Mouse (Mus musculus) liver, adult 2 months (tissue): ENCODE data around the gene Nup107. TPM values are rescaled to one million over a fixed set of nuclear protein-coding genes. Genes with fewer than 3 reads are reported as not detected.

Experiments
- DNase-seq: peaks from one replicate; pipeline ENCODE4 v3.0.0-alpha.2; 2011; ENCODE audit warnings: low read depth, low spot score; ENCODE audit errors: extremely low read depth
- H3K27ac ChIP-seq: fragments of 200-500 bp; replicated peaks from 2 replicates; pipeline ENCODE4 v1.5.1; 2012; ENCODE audit warnings: low read depth, mild to moderate bottlenecking, control low read depth, inconsistent platforms, low read length; ENCODE audit not compliant: insufficient read depth
- H3K27me3 ChIP-seq: fragments of 200-500 bp; 2 replicates; pipeline ENCODE4 v1.6.1; 2012; ENCODE audit warnings: mild to moderate bottlenecking, moderate library complexity, low read length, inconsistent platforms; ENCODE audit not compliant: control insufficient read depth, insufficient read depth
- H3K36me3 ChIP-seq: fragments of 200-500 bp; 2 replicates; pipeline ENCODE4 v1.6.1; 2012; ENCODE audit warnings: low read length, inconsistent platforms; ENCODE audit not compliant: control insufficient read depth, insufficient read depth
- H3K4me1 ChIP-seq: fragments of 200-500 bp; 2 replicates; pipeline ENCODE4 v1.6.1; 2011; ENCODE audit warnings: low read length; ENCODE audit not compliant: control insufficient read depth, insufficient read depth
- H3K4me3 ChIP-seq: fragments of 200-500 bp; 2 replicates; pipeline ENCODE4 v1.5.1; 2011; ENCODE audit warnings: low read depth, mild to moderate bottlenecking, control low read depth, low read length, moderate library complexity; ENCODE audit not compliant: insufficient read depth
- H3K79me2 ChIP-seq: fragments of 200-500 bp; 2 replicates; pipeline ENCODE4 v1.6.1; 2012; ENCODE audit warnings: inconsistent platforms, mild to moderate bottlenecking, low read length, moderate library complexity; ENCODE audit not compliant: control insufficient read depth, insufficient read depth
- H3K9ac ChIP-seq: fragments of 200-500 bp; 2 replicates; pipeline ENCODE4 v1.6.1; 2012; ENCODE audit warnings: low read depth, mild to moderate bottlenecking, control low read depth, inconsistent platforms, low read length
- CTCF ChIP-seq: fragments of 200-500 bp; IDR thresholded peaks from 2 replicates; pipeline ENCODE4 v1.5.1; 2011; ENCODE audit warnings: low read depth, low read length, control low read depth
- POLR2A ChIP-seq: fragments of 200-500 bp; IDR thresholded peaks from 2 replicates; pipeline ENCODE4 v1.6.1; 2011; ENCODE audit warnings: low read length, control low read depth; ENCODE audit not compliant: insufficient read depth; ENCODE audit errors: extremely low read depth
- WGBS: fragments of 180-500 bp; shearing (Covaris S2); methylation state at CpG from one replicate; pipeline ENCODE4 v1.1.7; 2018; 5-methylcytosine and 5-hydroxymethylcytosine counted together
- polyA plus RNA-seq: library from polyadenylated mRNA; depleted of rRNA; stranded (reverse); fragments of >200 nt; gene quantifications from 2 replicates; pipeline ENCODE4 v1.2.3, GENCODE M21; 2012
- total RNA-seq: library from RNA; depleted of rRNA; stranded (reverse); fragments of >200 nt; gene quantifications from 2 replicates; pipeline ENCODE4 v1.2.3, GENCODE M21; 2014

Gene Nup107
- total and polyA plus RNA-seq, 2 experiments = 1.8 to 4.1 TPM

GRCm38 (mm10) chr10:117755799-117756467, 36.6 kb downstream of the Nup107 start:
- H3K27ac ChIP-seq = no peak overlapping the region
- WGBS = 96% methylated on average over 11 of the region's 11 CpGs

GRCm38 (mm10) chr10:117755086-117755798, 37.3 kb downstream of the Nup107 start:
- no peak for DNase-seq
- Histone ChIP-seq H3K36me3 (peaks cover 19% of the 10 kb centered on the region), H3K27ac (no peak overlapping the region), H3K4me1 (no peaks in the 10 kb centered on the region), H3K4me3 (no peak overlapping the region), H3K79me2 (no peaks in the 10 kb centered on the region), H3K27me3 (no peaks in the 10 kb centered on the region), H3K9ac (no peak overlapping the region)
- 87% methylated on average over 13 of the region's 13 CpGs for WGBS
- no peak for TF ChIP-seq CTCF
- no peak for TF ChIP-seq POLR2A

More at GRCm38 (mm10) chr10:117755799-117756467, 36.6 kb downstream of the Nup107 start:
- H3K9ac ChIP-seq = no peak overlapping the region
- no peaks in the 10 kb centered on the region for H3K79me2 ChIP-seq
- H3K4me1 ChIP-seq = no peaks in the 10 kb centered on the region
- no peaks in the 10 kb centered on the region for H3K27me3 ChIP-seq
- DNase-seq = no peak
- TF ChIP-seq POLR2A = no peak
- H3K4me3 ChIP-seq = no peak overlapping the region
- H3K36me3 ChIP-seq = peaks cover 23% of the 10 kb centered on the region

- Histone ChIP-seq H3K4me3 (no peak overlapping the region), H3K9ac (no peak overlapping the region), H3K79me2 (no peaks in the 10 kb centered on the region), H3K27me3 (no peaks in the 10 kb centered on the region), H3K27ac (no peak overlapping the region), H3K36me3 (peaks cover 15% of the 10 kb centered on the region), H3K4me1 (no peaks in the 10 kb centered on the region)
- DNase-seq = no peak
- TF ChIP-seq CTCF = no peak
- no peak for TF ChIP-seq POLR2A
- 96% methylated on average over 7 of the region's 7 CpGs for WGBS
Observed at GRCm38 (mm10) chr10:117754609-117754940, 37.9 kb downstream of the Nup107 start.

GRCm38 (mm10) chr10:117753711-117754608, 38.5 kb downstream of the Nup107 start:
- 93% methylated on average over 8 of the region's 8 CpGs for WGBS

GRCm38 (mm10) chr10:117752851-117753647, 39.5 kb downstream of the Nup107 start:
- no peaks in the 10 kb centered on the region for H3K79me2 ChIP-seq
- DNase-seq = no peak
- H3K9ac ChIP-seq = no peak overlapping the region
- no peaks in the 10 kb centered on the region for H3K27me3 ChIP-seq
- no peak for TF ChIP-seq CTCF
- no peak for TF ChIP-seq POLR2A
- no peak overlapping the region for H3K27ac ChIP-seq
- H3K4me1 ChIP-seq = no peaks in the 10 kb centered on the region
- peaks cover 9% of the 10 kb centered on the region for H3K36me3 ChIP-seq
- H3K4me3 ChIP-seq = no peak overlapping the region
- WGBS = 96% methylated on average over 5 of the region's 5 CpGs

More at GRCm38 (mm10) chr10:117753711-117754608, 38.5 kb downstream of the Nup107 start:
- DNase-seq = no peak
- peaks cover 15% of the 10 kb centered on the region for H3K36me3 ChIP-seq
- no peak overlapping the region for H3K27ac ChIP-seq
- no peak for TF ChIP-seq POLR2A
- TF ChIP-seq CTCF = no peak
- H3K4me1 ChIP-seq = no peaks in the 10 kb centered on the region
- H3K79me2 ChIP-seq = no peaks in the 10 kb centered on the region
- H3K9ac ChIP-seq = no peak overlapping the region
- no peak overlapping the region for H3K4me3 ChIP-seq
- H3K27me3 ChIP-seq = no peaks in the 10 kb centered on the region
